Mouse (Mus musculus): ENCODE measurements at regions not wholly inside any gene's neighbourhood (a gene's known extent, or its start where the extent isn't known, plus 50 kb on each side); places are given as distances from the start of the nearest gene placed in this dataset.
A peak's percentile ranks its signal among the peaks of the same experiment; 100 is the strongest.

DNA sequence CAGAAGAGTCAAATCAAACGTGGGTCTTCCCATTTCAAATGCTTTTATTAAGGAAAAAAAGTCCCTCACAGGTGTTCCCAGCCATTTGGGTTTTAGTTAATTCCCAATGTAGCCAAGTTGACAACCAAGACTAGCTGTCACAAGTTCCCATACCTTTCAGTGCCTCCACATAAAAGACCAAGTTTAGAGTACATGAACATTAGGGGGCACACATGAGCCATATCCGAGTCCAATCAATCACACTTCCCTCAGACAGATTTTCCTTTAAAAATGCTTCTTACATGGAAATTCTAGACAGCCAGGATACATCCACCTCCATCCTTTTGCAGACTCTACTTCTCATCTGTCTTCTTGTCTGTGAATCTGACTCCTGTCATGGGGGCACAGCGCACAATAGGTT, 238.1 kb downstream of the Gm765 start:
- 46% methylated on average over 3 of the region's 3 CpGs for WGBS
- peak; percentile 21; the same call in 1 of the 2 replicates for TF ChIP-seq CTCF (IDR thresholded peaks at IDR 0.05; ENCODE audit: low read depth)
- no peak for TF ChIP-seq EP300 (optimal IDR thresholded peaks at IDR 0.05)
- Histone ChIP-seq H3K4me3 (ENCODE audit: low read depth, low read length) (no peak overlapping the region), H3K36me3 (ENCODE audit: control insufficient read depth, insufficient read depth, low read length) (no peaks in the 10 kb centered on the region), H3K27me3 (ENCODE audit: control insufficient read depth, insufficient read depth, low read length) (no peaks in the 10 kb centered on the region), H3K9me3 (ENCODE audit: control insufficient read depth, low read length) (no peaks in the 10 kb centered on the region), H3K4me2 (replicated peaks; ENCODE audit: low read depth) (no peak overlapping the region), H3K4me1 (replicated peaks; ENCODE audit: control insufficient read depth, insufficient read depth) (no peaks in the 10 kb centered on the region), H3K27ac (replicated peaks) (no peak overlapping the region), H3K9ac (ENCODE audit: low read length) (no peak overlapping the region)
- ATAC-seq (ENCODE audit: low FRiP score, low TSS enrichment) (no peak), DNase-seq (ENCODE audit: low spot score) (no peak)

DNA sequence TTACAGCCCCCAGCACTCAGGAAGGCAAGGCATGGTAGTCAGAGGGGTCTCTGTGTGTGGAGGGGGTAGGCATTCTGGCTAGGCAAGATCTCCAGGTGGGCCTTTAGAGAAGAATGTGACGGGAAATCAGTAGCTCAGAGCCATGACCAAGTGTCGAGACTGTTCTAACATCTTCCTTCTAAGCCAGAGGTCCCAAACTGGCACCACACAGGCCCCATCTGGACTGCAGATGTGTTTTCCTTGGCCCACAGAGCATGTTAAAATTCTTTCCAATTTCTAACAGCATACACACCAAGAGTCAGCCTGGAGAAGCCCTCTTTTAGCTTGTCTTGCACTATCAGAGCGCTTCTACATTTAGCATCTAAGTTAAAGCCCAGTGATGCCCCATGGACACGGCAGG, 241.5 kb downstream of the Gm765 start:
- TF ChIP-seq EP300 (optimal IDR thresholded peaks at IDR 0.05) (no peak), CTCF (IDR thresholded peaks at IDR 0.05; ENCODE audit: low read depth) (no peak)
- no peak overlapping the region for H3K4me3 ChIP-seq (ENCODE audit: low read depth, low read length)
- no peak overlapping the region for H3K27ac ChIP-seq (replicated peaks)
- 80% methylated on average over 4 of the region's 4 CpGs for WGBS
- H3K27me3 ChIP-seq (ENCODE audit: control insufficient read depth, insufficient read depth, low read length), result no peaks in the 10 kb centered on the region
- DNase-seq (ENCODE audit: low spot score), result no peak
- no peak overlapping the region for H3K4me2 ChIP-seq (replicated peaks; ENCODE audit: low read depth)
- H3K4me1 ChIP-seq (replicated peaks; ENCODE audit: control insufficient read depth, insufficient read depth), result no peaks in the 10 kb centered on the region
- no peak overlapping the region for H3K9ac ChIP-seq (ENCODE audit: low read length)
- H3K9me3 ChIP-seq (ENCODE audit: control insufficient read depth, low read length), result no peaks in the 10 kb centered on the region
- H3K36me3 ChIP-seq (ENCODE audit: control insufficient read depth, insufficient read depth, low read length), result no peaks in the 10 kb centered on the region
- ATAC-seq (ENCODE audit: low FRiP score, low TSS enrichment), result no peak

DNA sequence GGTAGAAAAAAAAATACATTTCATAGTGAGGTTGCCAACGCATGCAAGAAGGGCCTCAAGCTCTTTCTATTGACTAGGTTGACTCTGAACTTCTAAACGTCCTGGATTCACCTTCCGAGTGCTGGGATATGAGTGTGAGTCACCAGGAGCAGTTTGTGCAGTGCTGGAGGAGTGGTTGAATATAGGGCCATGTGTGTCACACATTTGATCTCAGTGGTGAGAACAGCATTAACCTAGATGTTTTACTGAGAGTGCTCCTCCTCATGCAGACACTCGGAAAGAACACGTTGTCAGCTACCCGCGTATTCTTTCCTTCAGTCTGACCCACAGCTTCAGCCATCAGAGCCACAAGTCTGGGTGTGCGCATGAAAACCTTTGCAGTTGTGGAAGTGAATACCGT, 243.4 kb downstream of the Gm765 start:
- ATAC-seq (ENCODE audit: low FRiP score, low TSS enrichment) (no peak), DNase-seq (ENCODE audit: low spot score) (no peak)
- 87% methylated on average over 9 of the region's 9 CpGs for WGBS
- no peak overlapping the region for H3K9ac ChIP-seq (ENCODE audit: low read length)
- no peaks in the 10 kb centered on the region for H3K4me1 ChIP-seq (replicated peaks; ENCODE audit: control insufficient read depth, insufficient read depth)
- H3K4me3 ChIP-seq (ENCODE audit: low read depth, low read length), result no peak overlapping the region
- no peak for TF ChIP-seq EP300 (optimal IDR thresholded peaks at IDR 0.05)
- TF ChIP-seq CTCF (IDR thresholded peaks at IDR 0.05; ENCODE audit: low read depth), result no peak
- no peaks in the 10 kb centered on the region for H3K36me3 ChIP-seq (ENCODE audit: control insufficient read depth, insufficient read depth, low read length)
- H3K9me3 ChIP-seq (ENCODE audit: control insufficient read depth, low read length), result no peaks in the 10 kb centered on the region
- no peak overlapping the region for H3K4me2 ChIP-seq (replicated peaks; ENCODE audit: low read depth)
- H3K27ac ChIP-seq (replicated peaks), result no peak overlapping the region
- H3K27me3 ChIP-seq (ENCODE audit: control insufficient read depth, insufficient read depth, low read length), result no peaks in the 10 kb centered on the region

DNA sequence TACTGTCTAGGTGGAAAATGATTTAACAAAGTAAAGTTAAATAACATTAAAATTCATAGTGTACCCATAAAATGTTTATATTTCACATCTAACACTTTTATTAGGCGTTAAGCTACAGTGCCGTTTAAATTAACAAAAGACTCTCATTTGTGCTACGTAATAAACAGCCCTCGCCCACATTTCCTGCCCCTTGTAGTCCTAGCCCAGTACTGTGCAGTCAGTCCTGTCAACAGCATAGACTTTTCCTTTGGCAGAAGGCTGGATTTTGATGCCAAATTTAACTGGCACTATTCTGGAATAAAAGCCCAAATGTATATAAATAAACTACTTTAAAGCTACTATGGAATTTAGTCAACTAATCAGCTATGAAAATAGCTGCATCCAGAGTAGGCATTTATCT, 247.3 kb downstream of the Gm765 start:
- H3K27me3 ChIP-seq (ENCODE audit: control insufficient read depth, insufficient read depth, low read length), result no peaks in the 10 kb centered on the region
- no peak overlapping the region for H3K4me2 ChIP-seq (replicated peaks; ENCODE audit: low read depth)
- H3K4me3 ChIP-seq (ENCODE audit: low read depth, low read length), result no peak overlapping the region
- no peaks in the 10 kb centered on the region for H3K36me3 ChIP-seq (ENCODE audit: control insufficient read depth, insufficient read depth, low read length)
- no peaks in the 10 kb centered on the region for H3K4me1 ChIP-seq (replicated peaks; ENCODE audit: control insufficient read depth, insufficient read depth)
- H3K9ac ChIP-seq (ENCODE audit: low read length), result no peak overlapping the region
- DNase-seq (ENCODE audit: low spot score) (no peak), ATAC-seq (ENCODE audit: low FRiP score, low TSS enrichment) (no peak)
- H3K27ac ChIP-seq (replicated peaks), result no peak overlapping the region
- 63% methylated on average over 4 of the region's 4 CpGs for WGBS
- H3K9me3 ChIP-seq (ENCODE audit: control insufficient read depth, low read length), result no peaks in the 10 kb centered on the region
- TF ChIP-seq CTCF (IDR thresholded peaks at IDR 0.05; ENCODE audit: low read depth) (no peak), EP300 (optimal IDR thresholded peaks at IDR 0.05) (no peak)

DNA sequence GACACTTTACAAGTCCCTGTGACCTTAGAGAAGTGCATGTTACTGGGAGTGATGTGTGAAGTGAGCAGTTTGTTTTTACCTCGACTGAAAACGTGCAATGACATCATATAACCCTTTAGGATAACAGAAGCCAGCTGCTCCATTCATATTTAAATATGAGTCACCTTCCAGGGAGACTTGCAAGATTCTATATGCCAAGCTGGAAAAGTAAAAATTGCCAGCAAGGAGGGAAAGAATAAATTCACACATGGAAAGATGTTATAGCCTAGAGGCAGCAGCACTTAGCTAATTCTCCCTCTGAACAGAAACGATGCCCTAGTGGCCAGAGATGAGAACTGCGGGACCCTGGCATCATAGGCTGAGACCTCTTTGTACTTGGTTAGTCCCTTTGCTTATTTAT, 253.4 kb downstream of the Gm765 start:
- H3K27me3 ChIP-seq (ENCODE audit: control insufficient read depth, insufficient read depth, low read length), result no peaks in the 10 kb centered on the region
- H3K9ac ChIP-seq (ENCODE audit: low read length), result no peak overlapping the region
- H3K36me3 ChIP-seq (ENCODE audit: control insufficient read depth, insufficient read depth, low read length), result no peaks in the 10 kb centered on the region
- WGBS, result 33% methylated on average over 4 of the region's 4 CpGs
- no peaks in the 10 kb centered on the region for H3K9me3 ChIP-seq (ENCODE audit: control insufficient read depth, low read length)
- TF ChIP-seq EP300 (optimal IDR thresholded peaks at IDR 0.05) (no peak), CTCF (IDR thresholded peaks at IDR 0.05; ENCODE audit: low read depth) (peak; percentile 69)
- H3K27ac ChIP-seq (replicated peaks), result no peak overlapping the region
- H3K4me3 ChIP-seq (ENCODE audit: low read depth, low read length), result no peak overlapping the region
- H3K4me1 ChIP-seq (replicated peaks; ENCODE audit: control insufficient read depth, insufficient read depth), result no peaks in the 10 kb centered on the region
- DNase-seq (ENCODE audit: low spot score) (peak; percentile 29), ATAC-seq (ENCODE audit: low FRiP score, low TSS enrichment) (no peak)
- H3K4me2 ChIP-seq (replicated peaks; ENCODE audit: low read depth), result no peak overlapping the region

DNA sequence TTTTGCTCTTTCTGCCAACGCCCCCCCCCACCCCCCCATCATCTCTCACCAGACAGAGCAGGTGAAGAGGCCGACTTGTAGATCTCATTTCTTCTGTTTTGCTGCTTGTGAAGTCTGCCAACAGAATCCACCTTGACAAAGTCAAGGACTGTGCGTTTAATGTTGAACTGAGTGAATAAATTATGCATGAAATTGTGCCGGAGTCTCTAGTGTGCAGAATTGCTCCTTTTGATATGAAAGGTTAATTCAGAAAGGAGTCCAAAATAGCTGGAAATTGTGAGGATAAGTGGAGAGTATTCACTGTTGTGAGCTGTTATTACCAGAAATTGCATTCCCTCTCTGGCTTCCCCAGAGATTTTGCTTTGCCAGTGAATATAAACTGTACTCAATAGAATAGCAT, 262.5 kb downstream of the Gm765 start:
- WGBS, result 59% methylated on average over 4 of the region's 4 CpGs
- H3K4me3 ChIP-seq (ENCODE audit: low read depth, low read length), result no peak overlapping the region
- H3K4me2 ChIP-seq (replicated peaks; ENCODE audit: low read depth), result no peak overlapping the region
- no peak overlapping the region for H3K9ac ChIP-seq (ENCODE audit: low read length)
- DNase-seq (ENCODE audit: low spot score) (no peak), ATAC-seq (ENCODE audit: low FRiP score, low TSS enrichment) (no peak)
- H3K4me1 ChIP-seq (replicated peaks; ENCODE audit: control insufficient read depth, insufficient read depth), result no peaks in the 10 kb centered on the region
- H3K9me3 ChIP-seq (ENCODE audit: control insufficient read depth, low read length), result no peaks in the 10 kb centered on the region
- H3K27ac ChIP-seq (replicated peaks), result no peak overlapping the region
- no peaks in the 10 kb centered on the region for H3K36me3 ChIP-seq (ENCODE audit: control insufficient read depth, insufficient read depth, low read length)
- TF ChIP-seq EP300 (optimal IDR thresholded peaks at IDR 0.05) (no peak), CTCF (IDR thresholded peaks at IDR 0.05; ENCODE audit: low read depth) (no peak)
- no peaks in the 10 kb centered on the region for H3K27me3 ChIP-seq (ENCODE audit: control insufficient read depth, insufficient read depth, low read length)
